Mouse (Mus musculus): ENCODE measurements around the gene Ints6.

Ints6 gene

DNA sequence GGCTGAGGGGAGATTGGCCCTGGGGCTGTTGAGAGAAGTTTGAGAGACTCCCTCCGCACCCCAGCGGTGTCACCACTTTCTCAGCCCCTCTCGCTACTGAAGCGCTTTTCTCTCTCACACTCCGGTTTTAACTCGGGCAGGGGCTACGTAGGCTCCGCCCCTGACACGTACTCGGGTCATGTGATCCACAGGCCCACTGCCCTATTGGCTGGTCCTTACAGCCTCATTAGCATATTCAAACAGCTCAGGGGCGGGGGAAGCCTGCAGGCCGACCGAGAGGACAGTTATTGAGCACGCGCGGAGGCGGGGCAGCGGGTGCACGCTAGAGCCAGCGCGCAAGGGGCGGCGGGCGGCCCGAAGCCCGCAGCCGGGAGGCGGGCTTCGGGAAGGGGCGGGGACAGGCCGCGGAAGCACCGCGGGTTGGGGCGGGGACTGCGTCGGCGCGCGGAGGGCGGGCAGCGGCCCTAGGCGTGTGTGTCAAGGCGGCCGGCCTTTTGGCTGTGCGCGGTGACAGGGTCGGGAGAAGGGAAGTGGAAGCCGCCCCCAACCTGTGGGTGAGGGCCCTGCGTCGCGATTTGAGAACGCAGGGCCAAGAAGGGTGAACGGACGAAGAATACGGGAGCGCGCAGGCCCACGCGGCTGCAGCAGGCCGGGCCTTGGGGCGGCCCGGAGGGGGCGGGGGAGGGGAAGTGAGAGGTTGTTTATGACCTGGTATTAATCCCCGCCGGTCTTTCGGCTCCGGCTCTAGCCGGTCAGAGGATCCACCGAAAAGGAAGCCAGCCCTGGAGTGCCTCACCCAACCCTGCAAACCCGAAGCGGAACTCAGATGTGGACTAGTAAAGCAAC is at the start of gene Ints6:
Gene Ints6 (minus strand): TSS at position 134 of the 846 bp plus-strand sequence.
- DNase-seq: peak; percentile 99

- no peak for DNase-seq
Measured at GRCm38 (mm10) chr14:62808661-62809523, 47.9 kb upstream of the Ints6 start.

GRCm38 (mm10) chr14:62806921-62807320 is 46.0 kb upstream of the Ints6 start:
- no peak for DNase-seq

DNA sequence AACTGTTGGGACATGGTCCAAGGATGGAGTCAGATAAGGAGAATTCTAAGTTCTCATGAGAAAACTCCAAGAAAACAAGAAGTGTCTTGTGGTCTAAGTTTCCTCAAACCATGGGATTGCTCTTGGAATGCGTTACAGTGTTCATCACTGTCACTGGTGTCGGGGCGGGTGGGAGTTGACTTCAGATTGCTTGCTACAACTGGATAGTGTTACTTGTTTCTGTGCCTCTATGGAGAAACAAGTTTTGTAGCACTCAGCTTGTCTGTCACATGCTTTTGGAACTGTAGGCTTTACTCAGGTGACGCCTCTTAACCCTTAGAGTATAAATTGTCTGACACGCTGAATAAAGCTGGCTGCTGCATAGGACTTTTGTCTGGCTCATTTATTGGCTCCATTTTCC is 42.2 kb upstream of the Ints6 start:
- DNase-seq: no peak

- DNase-seq: no peak
Measured at GRCm38 (mm10) chr14:62800791-62801190, 39.8 kb upstream of the Ints6 start.

- DNase-seq: peak; percentile 10
Measured at GRCm38 (mm10) chr14:62798608-62799101, 37.7 kb upstream of the Ints6 start.

- DNase-seq: no peak
Measured at GRCm38 (mm10) chr14:62795719-62796118, 34.8 kb upstream of the Ints6 start.

GRCm38 (mm10) chr14:62789282-62789681 is 28.3 kb upstream of the Ints6 start:
- DNase-seq: no peak

DNA sequence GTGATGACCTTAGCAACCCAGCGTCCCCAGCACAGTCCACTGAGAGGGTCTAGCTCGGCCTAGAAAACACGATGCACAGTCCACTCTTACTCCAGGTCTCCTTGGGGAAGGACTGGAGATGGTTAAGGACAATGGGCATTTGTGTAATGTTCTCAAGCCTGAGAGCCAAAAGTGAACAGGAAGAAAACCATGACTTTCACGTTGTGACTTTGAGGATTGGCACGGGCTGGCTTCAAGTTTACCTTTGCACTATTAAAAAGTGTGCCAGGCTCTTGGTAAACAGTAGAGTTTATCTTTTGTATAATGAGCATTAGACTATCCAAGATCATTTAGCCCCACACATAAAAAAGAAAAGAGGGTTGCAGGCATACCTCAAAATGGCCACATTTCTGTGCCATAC is 22.0 kb upstream of the Ints6 start:
- no peak for DNase-seq

- DNase-seq: no peak
Measured at GRCm38 (mm10) chr14:62780520-62781316, 19.7 kb upstream of the Ints6 start.

DNA sequence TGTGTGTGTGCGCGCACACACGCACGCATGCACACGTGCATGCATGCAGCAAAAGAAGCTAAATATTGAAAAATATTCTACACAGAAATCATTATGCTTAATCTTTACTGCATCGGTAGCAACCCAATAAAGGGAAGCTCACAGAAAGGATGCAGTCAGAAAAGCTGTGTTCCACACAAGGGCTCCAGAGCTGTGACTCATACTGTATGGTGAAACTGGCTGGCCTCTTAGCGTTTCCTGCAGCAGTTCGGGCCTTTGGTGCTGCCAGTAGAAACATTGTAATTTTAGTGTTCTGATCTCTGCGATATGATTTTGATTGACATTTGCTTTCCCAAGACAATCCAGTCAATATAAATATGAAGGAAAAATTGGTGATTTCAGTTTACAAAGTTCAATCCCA is 17.1 kb upstream of the Ints6 start:
- no peak for DNase-seq

DNA sequence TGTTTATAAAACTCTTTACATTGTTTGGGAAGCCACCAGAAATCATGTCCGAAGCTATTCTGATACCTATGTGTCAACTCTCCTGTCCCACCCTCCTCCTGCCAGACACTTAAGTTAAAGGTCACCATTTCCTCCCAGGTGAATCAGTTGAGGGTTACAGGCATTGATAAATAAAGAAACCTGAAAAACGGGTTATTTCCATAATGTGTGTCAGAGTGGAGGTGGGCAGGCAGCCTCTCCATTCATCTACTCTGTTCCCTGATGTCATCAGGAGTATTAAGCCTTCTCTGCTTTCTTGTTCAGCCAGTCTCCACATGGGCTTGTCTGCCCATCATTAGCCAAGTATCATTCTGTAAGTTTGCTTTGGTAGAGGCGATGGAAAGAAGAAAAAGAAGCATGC is 14.1 kb upstream of the Ints6 start:
- DNase-seq: no peak

- no peak for DNase-seq
Measured at GRCm38 (mm10) chr14:62774246-62774645, 13.3 kb upstream of the Ints6 start.

- DNase-seq: no peak
Measured at GRCm38 (mm10) chr14:62773766-62774165, 12.8 kb upstream of the Ints6 start.

DNA sequence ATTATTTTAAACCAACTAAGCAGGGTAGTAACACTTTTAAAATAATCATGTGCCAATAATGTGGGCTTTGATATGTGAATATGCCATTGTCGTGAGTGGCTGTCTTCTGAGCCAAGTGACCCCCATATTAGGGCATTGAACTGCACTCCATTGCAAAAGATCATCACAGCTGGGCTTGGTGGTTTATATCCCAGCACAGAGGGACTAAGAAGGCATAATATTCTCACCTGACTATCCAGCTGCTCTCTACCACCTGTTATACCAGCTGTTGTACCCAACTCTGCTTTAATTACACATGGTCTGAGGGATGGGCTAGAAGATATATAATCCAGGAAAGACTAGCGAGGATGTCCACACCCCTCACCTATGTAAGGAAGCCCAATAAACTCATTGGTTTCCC is 4.4 kb upstream of the Ints6 start:
- DNase-seq: no peak

DNA sequence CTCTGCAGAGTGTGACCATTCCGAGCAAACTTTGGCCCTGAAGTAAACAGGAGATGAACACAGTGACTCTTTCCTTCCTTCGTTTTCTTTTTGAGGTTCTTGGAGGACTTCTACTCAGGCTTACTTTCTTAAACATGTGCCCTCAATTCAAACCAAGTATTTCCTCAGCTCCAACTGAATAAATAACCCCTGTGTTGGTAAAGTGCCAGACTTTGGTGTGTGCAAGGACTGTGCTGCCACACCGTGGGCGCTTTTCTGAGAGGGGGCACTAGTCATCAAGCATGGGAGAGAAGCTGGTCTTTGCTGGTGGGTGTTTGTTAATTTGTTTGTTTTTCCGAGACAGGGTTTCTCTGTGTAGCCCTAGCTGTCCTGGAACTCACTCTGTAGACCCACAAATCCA is 3.4 kb upstream of the Ints6 start:
- no peak for DNase-seq

DNA sequence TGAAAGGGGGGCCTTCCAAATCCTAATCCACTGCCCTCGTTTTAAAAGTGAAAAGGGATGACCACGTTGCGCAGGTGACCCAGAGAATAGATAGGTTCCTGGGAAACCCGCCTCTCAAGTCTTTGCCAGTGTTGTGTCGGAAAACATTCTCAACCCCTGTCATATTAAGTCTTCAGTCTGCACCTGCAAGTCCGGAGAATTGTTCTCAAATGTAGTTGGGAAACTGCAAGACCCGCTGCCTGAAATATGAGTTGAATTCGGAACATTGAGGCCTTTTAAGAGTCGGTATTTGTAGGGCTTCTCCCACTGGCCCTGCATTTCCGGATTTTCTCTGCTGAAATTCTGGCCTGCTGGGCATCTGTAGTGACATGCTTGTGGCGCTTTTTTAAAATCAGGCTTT is 974 bp upstream of the Ints6 start:
- DNase-seq: peak; percentile 41

GRCm38 (mm10) chr14:62760321-62761035 is 491 bp downstream of the Ints6 start:
- peak; percentile 76 for DNase-seq

DNA sequence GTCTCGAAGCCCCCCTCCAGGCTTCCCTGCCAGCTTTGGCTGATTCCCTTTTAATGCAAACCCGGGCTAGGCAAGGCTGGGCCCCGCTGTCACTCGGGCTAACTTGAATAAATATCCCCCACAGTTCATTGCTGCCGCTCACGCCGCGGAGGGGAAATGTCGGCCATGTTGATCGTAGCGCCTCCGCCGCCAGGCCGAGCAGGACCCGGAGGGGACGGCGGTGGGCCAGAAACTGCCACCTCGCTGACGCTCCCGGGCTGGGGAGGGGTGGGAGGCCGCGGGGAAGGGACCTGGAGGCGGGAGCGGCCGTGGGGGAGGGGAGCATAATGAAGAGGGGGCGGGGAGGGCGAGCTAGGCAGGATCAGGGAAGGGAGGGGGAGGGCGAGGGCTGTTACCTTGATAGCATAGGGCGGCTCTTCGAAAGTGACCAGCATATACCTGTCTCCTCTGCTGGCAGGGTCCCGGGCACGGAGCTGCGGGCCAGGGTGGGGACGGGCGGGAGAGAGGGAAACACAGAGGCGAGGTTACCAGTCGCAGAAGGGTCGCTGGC is 1.1 kb downstream of the Ints6 start:
- peak; percentile 88 for DNase-seq

GRCm38 (mm10) chr14:62758714-62759113 is 2.3 kb downstream of the Ints6 start:
- DNase-seq: no peak

DNA sequence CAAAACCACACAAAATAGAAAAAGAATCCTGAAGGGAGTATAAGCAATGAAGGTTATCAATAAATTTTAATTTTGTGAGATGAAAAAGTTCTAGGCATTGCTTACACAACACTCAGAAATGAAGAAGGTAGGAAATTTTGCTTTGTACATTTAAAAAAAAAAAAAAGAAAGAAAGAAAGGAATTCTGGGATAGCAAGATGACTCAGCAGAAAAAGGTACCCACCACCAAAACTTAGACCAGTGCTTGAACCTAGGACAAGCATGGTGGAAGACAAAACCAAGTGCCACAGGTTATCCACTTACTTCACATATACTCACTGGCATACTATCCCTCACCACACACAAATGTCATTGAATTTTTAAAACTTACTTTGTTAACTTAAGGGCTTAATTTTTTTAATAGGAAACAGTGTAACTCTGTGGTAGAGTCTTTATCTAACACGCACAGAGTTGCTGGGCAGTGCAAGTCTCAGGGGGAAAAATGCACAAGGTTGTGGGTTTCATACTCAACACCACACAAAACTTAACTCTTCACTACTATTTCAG is 5.8 kb downstream of the Ints6 start:
- DNase-seq: no peak

DNA sequence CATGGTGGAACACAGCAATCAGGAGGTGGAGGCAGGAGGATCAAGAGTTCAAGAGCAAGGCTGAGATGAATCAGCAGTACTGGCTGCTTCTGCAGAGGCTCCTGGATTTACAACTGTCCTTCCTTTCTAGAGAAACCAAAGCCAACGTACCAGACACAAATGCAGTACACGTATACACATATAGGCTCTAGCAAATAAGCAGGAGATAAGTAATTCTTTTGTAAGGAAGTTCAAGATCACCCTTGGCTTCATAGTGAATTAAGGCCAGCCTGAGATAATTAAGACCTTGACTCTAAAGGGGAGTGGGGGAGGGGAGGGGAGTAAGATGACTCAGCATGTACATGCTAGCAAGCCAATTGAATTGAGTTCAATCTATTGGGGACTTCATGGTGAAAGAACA is 9.5 kb downstream of the Ints6 start:
- DNase-seq: no peak
